Mouse (Mus musculus) gastrocnemius, adult 18-20 months (tissue): ENCODE measurements at regions not wholly inside any gene's neighbourhood (a gene's known extent, or its start where the extent isn't known, plus 50 kb on each side); places are given as distances from the start of the nearest gene placed in this dataset.
"Not testable (repeated sequence)": the region's sequence is repeated elsewhere in the genome, so short reads cannot be mapped to it uniquely, and the experiment has no call there.

Experiments
- DNase-seq: peaks from one replicate; pipeline ENCODE4 v3.0.0; 2021; ENCODE audit warnings: low spot score

GRCm38 (mm10) chr1:193488039-193488438 is 117.9 kb upstream of the Camk1g start:
- DNase-seq: no peak

GRCm38 (mm10) chr1:193486668-193487067 is 116.6 kb upstream of the Camk1g start:
- DNase-seq: not testable (repeated sequence)

- no peak for DNase-seq
Measured at GRCm38 (mm10) chr1:193484977-193485376, 114.9 kb upstream of the Camk1g start.

- no peak for DNase-seq
Measured at GRCm38 (mm10) chr1:193477298-193477697, 107.2 kb upstream of the Camk1g start.

- no peak for DNase-seq
Measured at GRCm38 (mm10) chr1:193476805-193477204, 106.7 kb upstream of the Camk1g start.

GRCm38 (mm10) chr1:193466306-193466705 is 96.2 kb upstream of the Camk1g start:
- no peak for DNase-seq

- DNase-seq: no peak
Measured at GRCm38 (mm10) chr1:193459735-193460134, 89.6 kb upstream of the Camk1g start.

GRCm38 (mm10) chr1:193457908-193458307 is 87.8 kb upstream of the Camk1g start:
- DNase-seq: no peak

GRCm38 (mm10) chr1:193453654-193454053 is 83.6 kb upstream of the Camk1g start:
- no peak for DNase-seq

- no peak for DNase-seq
Measured at GRCm38 (mm10) chr1:193451471-193452135, 81.5 kb upstream of the Camk1g start.

- no peak for DNase-seq
Measured at GRCm38 (mm10) chr1:193450814-193451213, 80.7 kb upstream of the Camk1g start.

GRCm38 (mm10) chr1:193450201-193450600 is 80.1 kb upstream of the Camk1g start:
- DNase-seq: no peak

- peak; percentile 2 for DNase-seq
Measured at GRCm38 (mm10) chr1:193449394-193450103, 79.5 kb upstream of the Camk1g start.

GRCm38 (mm10) chr1:193448793-193449393 is 78.8 kb upstream of the Camk1g start:
- no peak for DNase-seq

GRCm38 (mm10) chr1:193447647-193448046 is 77.5 kb upstream of the Camk1g start:
- DNase-seq: no peak

GRCm38 (mm10) chr1:193443964-193444676 is 74.0 kb upstream of the Camk1g start:
- no peak for DNase-seq

- no peak for DNase-seq
Measured at GRCm38 (mm10) chr1:193440512-193440911, 70.4 kb upstream of the Camk1g start.

- no peak for DNase-seq
Measured at GRCm38 (mm10) chr1:193434281-193434680, 64.2 kb upstream of the Camk1g start.

GRCm38 (mm10) chr1:193433493-193434021 is 63.5 kb upstream of the Camk1g start:
- DNase-seq: no peak

GRCm38 (mm10) chr1:193430231-193430630 is 60.1 kb upstream of the Camk1g start:
- no peak for DNase-seq

- no peak for DNase-seq
Measured at GRCm38 (mm10) chr1:193423653-193424075, 53.6 kb upstream of the Camk1g start.

- DNase-seq: no peak
Measured at GRCm38 (mm10) chr1:193422886-193423285, 52.8 kb upstream of the Camk1g start.
